Mouse (Mus musculus) layer of hippocampus, postnatal 14 days (tissue): ENCODE measurements around the gene Gm20425. TPM values are rescaled to one million over a fixed set of nuclear protein-coding genes. Genes with fewer than 3 reads are reported as not detected.

Source experiments
- DNase-seq, 2 experiments: peaks; one replicate each; pipeline ENCODE4 v3.0.0; 2021 to 2022; ENCODE audit warnings: low spot score in 2 of 2, mixed read lengths in 1 of 2
- long read RNA-seq, 2 experiments: library from polyadenylated mRNA; stranded (forward); transcript quantifications; one replicate each; pipeline ENCODE4 v2.0.0; 2021
- total RNA-seq, 2 experiments: library from RNA; stranded (reverse); gene quantifications; 2 replicates each; pipeline ENCODE4 v1.2.3; 2021

The Gm20425 gene
- 1 to 10 TPM; 5.6 to 6.0 TPM for total RNA-seq
- long read RNA-seq, experiment 1: 0 reads
- long read RNA-seq, experiment 2: 0 reads

DNA sequence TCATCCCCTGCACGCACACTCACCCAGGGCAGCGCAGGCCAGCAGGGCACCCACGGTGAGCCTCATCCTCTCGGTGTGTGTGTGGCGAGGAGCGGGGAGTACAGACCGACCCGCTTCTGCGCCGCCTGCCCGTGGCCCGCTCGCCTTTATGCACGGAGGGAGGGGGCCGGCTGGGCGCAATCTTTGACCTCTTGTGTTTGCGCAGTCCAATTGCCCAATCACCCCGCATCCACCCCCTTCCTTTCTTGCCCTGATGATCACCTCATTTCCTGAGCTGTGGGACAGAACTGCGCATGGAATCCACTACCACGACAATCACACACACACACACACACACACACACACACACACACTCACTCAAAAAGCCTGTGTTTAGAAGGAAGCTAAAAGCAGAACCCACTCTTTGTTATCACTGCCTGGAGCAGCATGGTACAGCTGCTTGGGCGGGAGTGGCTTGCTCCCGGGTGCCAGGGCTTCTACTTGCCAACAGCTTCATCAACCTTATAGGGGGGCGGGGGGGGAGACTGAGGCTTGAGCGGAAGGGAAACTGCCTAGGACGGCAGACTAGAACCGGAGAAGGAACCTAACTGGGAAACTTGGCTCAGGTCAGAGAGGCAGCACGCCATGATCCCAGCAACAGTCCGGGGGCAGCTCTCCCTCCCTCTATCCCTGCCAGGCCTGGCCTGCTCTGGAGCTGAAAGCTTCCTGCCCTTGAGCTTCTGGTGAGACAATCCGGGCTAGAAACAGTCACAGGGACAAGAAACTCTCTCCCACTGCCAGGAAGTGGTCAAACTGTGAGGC, at the start of gene Gm20425, which contains the start of gene Trf:
Gene Gm20425, minus strand, starts transcription at position 157 of the 801 bp plus-strand sequence.
Gene Trf, minus strand, starts transcription at position 294 of the 801 bp plus-strand sequence.
- peak; percentile 26 to 36 for DNase-seq

GRCm38 (mm10) chr9:103276876-103277275, 46.8 kb upstream of the Gm20425 start:
- DNase-seq: no peak

GRCm38 (mm10) chr9:103275676-103276075, 45.6 kb upstream of the Gm20425 start:
- no peak for DNase-seq

- no peak for DNase-seq
These were observed 44.7 kb upstream of the Gm20425 start for GRCm38 (mm10) chr9:103274819-103275218.

- no peak for DNase-seq
These were observed 41.0 kb upstream of the Gm20425 start for GRCm38 (mm10) chr9:103271104-103271503.

DNA sequence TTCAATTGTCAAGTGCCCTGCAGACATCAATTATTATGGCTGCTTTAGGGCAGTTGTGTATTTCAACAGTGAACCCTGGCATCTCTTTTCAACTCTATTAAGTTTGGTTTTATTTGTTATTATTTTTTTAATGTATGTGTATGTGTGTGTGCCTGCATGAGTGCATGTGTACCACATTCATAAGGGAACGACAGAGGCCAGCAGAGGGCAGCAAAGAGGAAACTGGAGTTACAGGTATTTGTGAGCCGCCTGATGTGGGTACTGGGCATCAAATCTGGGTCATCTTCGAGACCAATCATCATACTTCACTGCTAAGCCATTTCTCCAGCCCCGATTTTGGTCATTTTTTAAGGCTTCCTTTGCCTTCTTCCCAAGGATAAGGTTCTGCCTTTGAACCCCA, 35.7 kb upstream of the Gm20425 start:
- no peak for DNase-seq

DNA sequence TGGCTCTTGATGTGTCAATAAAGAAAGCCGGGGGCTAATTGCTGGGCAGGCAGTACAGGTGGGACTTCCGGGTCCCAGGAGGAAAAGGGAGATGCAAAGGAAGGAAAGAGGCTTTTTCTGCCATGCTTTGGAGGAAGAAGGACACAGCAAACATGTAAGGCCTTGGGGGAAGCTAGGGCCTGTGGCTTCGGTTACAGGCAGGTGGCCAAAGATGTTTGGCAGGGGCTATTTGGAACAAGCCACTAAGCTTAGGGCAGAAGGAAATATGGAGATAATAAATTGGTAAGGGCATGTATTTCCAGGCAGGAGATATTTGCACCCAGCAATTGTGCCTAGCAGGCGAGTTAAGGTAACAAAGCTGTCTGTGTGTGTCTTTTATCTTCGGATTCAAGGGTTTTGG, 22.8 kb upstream of the Gm20425 start:
- DNase-seq: peak in 1 of 2 experiments; percentile 39

GRCm38 (mm10) chr9:103248618-103249017, 18.5 kb upstream of the Gm20425 start:
- DNase-seq: no peak

- no peak for DNase-seq
These were observed 16.5 kb upstream of the Gm20425 start for GRCm38 (mm10) chr9:103246526-103247168.

DNA sequence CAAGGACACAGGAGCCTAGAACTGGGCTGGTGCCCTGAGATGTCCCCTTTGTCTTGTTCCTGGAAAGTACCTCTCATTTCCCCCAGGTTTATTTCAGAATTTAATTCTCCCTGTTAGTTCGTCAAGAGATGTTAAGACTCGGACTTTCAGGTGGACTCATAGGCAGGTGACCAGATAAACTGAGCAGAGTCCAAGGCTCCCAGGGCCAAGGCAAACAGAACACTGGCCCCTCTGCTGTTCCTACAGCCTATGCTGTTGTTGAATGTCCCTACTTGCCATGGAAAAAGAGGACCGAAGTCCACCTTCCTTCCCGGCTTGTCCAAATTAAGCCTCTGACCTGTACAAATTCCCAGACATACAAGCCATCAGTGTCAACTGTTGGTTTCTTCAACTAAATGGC, 13.5 kb upstream of the Gm20425 start:
- no peak for DNase-seq

DNA sequence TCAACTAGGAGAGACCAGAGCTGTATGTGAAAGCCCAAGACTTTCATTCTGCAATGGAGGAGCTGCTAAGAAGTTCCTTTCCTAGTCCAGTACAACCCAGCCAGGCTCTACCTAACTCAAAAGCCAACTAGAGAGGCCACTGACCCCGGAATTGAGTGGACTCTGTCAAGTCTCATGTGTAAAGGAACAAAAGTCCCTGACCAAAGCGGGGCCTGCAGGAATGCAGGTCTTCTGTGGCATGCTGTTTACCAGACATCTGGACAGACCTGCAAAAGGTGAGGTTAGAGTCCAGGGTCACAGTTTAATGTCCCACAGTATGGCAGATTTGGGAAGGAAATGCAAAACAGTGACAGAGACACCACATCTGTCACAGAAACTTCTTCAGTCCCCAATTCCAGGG, 11.1 kb upstream of the Gm20425 start:
- DNase-seq: no peak

DNA sequence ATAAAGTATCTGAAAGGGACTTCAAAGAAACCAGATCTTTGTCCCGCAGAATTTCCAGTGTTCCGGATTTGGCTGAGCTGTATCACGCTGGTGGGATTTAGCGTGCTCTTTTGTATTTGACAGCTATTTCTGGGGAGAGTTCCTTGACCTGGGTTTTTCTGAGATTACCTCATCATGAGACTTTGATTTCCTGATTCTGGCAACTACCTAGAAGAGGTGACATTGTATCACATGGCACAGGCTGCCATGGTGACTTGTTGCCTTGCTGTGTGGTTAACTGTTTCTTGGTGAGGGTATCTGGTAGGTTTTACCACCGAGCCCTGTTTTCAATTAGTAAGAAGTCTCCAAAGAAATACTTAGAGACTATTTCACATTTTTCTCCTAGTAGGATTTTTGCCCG, 9.4 kb upstream of the Gm20425 start:
- DNase-seq: no peak

DNA sequence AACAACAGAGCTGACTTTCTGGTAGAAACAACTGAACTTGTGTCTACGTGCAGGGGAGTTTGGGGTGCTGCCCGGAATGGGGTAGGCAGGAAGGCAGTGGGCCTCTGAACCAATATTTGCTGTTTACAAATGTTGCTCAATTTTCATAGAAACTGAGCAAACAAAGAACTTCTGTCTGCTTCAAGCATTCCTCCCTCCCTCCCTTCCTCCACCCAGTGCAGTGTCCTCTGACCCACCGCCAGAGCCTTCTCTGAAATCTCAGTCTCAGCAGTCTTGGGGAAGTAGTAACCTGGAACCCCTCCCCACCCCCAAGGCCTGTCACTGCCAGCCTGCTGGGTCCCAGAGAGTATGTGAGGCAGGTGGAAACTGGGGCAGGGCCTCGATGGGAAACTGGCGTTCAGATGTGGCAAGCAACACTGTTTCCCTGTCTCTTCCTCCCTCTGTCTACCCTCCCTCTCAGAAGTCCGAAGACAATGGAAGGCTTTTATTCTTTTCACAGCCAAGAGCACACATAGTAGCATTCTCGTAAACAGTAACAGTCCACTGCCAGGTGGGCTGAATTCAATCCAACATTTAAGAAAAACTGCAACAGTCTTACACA, 4.6 kb upstream of the Gm20425 start:
- DNase-seq: no peak

DNA sequence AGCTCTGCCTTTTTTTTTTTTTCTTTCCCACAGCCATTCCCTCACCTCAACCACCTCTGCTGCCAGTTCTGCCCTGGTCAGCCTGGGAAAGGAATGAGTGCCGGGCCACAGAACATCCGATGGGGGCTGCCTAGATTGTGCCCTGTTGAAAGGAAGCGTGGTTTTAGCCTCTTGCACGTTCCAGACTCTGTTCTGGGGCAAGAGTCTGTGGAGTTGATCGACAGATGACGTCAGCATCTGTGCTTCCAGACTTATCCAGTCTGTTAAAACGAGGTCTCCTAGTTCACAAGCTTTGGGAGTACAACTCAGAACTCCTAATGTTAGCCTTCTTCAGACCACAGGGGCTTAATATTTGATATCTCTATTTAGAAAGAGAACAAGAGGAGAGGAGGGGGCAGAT, 4.0 kb upstream of the Gm20425 start:
- no peak for DNase-seq

DNA sequence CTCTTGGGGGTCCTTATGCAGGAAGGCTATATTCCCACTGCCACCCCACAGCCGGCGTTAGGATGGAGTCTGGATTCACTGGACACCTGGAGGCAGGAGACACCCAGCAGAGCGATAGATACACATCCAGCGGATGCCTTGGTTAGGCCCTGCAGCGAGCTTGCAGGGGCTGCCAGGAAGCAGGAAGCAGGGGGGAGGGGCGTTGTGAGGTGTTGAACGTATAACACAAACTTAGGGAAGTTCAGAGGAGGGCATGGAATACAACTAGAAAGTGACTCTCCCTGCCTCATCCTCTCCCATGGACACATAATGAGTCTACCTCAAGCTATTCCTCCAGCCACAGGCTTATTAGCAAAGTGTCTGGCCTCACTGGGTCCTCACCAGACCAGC, 2.9 kb upstream of the Gm20425 start:
- no peak for DNase-seq

DNA sequence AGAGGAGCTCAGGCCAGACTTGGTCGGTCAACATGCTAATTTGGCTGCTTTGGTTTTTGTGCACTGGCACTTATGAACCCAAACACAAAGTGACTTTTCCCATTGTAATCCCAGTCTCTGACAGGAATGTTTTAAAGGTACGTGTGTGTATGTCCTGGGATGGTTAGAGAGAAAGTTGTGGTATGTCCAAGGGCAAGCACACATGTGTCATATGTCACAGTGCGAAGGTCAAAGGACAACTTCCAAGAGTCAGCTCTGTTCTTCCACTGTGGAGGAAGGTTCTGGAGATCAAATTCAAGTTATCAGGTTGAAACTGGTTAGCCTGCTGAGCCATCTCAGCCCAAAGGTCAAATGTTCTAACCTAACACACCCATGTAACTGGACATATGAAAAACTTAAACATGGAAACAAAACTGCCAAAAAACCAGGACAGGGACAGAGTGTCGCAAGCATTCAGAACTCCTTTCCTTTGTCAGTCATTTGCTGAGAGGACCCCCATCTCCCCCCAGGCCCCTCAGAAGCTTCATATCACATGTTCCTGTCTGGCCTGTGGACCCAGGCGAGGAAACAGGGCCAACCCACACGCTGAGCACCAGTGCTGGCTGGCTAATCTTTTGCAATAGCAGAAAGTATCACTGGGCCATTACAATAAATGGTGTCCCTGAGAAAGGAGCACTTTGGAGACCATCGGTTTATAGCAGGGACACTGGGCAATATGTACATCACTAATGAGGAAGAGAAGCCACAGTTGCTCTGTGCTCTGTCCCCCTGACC, 2.3 kb upstream of the Gm20425 start:
- no peak for DNase-seq

DNA sequence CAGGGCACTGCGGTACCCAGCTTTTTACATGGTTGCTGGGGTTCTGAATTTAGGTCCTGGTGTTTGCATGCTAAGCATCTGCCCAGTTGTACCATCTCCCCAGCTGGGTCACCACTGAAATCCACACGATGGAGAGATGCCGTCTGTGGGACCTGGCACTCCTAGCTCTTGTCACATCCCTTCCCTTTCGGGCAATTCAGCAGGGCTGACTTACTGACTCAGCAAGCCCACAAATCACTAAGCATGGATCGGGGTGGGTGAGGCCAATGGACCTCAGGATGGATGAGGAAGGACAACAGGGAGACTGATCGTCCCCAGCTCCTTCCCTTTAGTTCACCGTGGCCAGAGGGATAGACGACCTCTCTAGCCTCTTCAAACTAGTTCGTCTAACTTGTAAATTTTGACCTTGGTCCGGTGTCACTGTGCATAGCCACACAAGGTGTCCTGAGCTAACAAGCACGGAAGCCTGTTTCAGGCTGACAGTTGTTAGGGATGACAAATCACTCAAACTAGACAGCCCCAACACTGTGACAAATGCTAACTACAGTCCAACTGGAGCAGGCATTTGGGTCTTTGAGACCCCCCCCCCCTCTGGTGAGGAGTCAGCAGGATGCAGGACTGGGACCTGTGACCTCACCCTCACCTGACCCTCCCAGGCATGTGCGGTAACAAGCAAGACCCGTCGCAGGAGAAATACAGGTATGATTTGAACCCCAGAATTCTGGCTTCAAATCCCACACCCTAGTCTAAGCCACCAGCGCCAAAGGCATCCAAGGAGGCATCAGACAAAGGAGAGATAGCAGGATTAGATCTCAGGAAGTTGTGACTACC, 855 bp downstream of the Gm20425 start:
- no peak for DNase-seq

DNA sequence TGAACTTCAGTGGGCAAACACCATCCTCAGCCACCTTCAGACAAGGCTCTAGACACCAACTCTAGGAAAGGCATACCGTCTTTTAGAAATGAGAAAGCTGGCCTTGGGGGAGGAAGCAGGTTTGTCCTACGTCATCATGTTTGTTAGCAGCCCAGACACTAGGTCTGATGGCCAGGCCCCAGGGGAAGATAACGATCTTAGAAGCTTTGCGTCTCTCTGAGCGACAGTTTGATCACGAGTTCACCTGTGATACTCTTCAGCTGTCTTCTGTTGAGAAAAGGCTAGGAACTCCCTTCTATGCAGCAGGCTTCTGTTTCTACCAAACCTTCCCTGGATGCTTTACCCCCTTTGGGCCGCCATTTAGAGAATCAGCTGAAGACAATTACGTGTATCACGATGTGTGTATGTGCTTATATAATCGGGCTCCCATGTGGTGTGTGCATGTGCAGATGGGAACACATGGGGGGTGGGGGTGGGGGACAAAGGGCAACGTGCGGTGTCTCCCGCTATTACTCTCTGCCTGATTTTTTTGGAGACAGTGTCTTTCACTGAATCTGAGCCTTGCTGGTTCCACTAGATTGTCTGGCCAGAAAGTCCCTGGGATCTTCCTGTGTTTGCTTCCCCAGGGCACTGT, 1.6 kb downstream of the Gm20425 start:
- no peak for DNase-seq

DNA sequence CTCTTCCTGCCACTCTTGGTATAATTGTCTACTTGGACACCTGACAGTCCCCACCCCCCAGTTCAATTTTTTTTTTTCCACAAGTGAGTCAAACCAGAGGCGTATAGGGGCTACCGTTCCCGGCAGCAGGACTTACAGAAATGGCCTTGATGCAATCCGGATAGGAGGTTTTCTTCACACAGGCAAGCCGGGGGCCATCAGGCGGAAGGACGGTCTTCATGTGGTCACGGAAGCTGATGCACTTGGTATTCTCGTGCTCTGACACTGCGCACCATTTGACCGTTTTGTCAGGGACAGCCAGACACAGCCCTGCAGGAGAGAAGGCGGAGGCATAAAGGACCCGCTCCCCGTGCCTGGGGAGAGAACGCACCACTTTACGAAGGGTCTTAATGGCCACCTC, 2.3 kb downstream of the Gm20425 start:
- no peak for DNase-seq

DNA sequence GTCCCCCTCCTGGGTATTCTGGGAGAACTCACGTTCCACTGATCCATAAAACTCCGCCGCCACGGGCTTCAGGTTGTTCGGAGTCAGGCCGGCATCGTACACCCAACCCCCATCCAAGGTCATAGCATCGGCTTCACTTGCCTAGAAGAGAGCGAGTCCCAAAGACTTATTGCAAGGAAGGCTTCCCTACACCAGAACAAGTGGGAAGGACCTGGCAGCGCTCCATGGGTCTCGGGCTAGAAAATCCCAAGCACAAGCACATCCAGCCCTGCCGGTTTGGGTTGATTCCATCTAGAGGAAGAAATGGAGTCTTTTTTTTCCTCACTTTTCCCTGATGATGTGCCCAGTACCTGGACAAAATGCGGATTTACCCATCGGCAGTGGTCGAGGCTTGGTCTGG, 3.3 kb downstream of the Gm20425 start:
- DNase-seq: no peak
